Mouse (Mus musculus): ENCODE results near the gene Tmed8. TPM values are rescaled to one million over a fixed set of nuclear protein-coding genes. Genes with fewer than 3 reads are reported as not detected.

Gene Tmed8
- polyA plus RNA-seq, 1 experiment from 2014 or later: 5.4 TPM

DNA sequence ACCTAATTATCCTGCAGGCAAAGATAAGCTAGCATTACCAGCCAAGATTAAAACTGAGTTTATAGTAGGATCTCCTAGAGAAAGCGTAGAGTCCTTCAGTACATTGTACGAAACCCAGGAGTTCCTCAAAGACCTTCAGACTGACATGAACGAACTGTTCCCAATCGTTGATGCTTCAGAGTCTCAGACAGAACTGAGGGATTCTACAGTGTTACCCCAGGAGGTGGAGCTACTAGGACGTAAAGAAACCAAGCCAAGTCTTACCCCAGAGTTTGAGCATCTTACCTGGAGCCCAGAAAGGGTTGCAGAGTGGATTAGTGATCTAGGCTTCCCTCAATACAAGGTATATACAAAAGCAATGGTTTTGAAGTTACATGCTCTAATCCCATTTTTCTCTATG lies 1.4 kb upstream of the Tmed8 start:
- Histone ChIP-seq H3K9me3 (no peaks in the 10 kb centered on the region), H3K4me2 (no peak overlapping the region), H3K9ac (no peak overlapping the region), H3K4me1 (peaks cover 21% of the 10 kb centered on the region), H3K4me3 (no peak overlapping the region), H3K36me3 (replicated peaks) (no peaks in the 10 kb centered on the region), H3K27me3 (replicated peaks) (no peaks in the 10 kb centered on the region), H3K27ac (no peak overlapping the region)
- 67% methylated on average over 5 of the region's 5 CpGs for WGBS
- ATAC-seq (replicated peaks): no peak

DNA sequence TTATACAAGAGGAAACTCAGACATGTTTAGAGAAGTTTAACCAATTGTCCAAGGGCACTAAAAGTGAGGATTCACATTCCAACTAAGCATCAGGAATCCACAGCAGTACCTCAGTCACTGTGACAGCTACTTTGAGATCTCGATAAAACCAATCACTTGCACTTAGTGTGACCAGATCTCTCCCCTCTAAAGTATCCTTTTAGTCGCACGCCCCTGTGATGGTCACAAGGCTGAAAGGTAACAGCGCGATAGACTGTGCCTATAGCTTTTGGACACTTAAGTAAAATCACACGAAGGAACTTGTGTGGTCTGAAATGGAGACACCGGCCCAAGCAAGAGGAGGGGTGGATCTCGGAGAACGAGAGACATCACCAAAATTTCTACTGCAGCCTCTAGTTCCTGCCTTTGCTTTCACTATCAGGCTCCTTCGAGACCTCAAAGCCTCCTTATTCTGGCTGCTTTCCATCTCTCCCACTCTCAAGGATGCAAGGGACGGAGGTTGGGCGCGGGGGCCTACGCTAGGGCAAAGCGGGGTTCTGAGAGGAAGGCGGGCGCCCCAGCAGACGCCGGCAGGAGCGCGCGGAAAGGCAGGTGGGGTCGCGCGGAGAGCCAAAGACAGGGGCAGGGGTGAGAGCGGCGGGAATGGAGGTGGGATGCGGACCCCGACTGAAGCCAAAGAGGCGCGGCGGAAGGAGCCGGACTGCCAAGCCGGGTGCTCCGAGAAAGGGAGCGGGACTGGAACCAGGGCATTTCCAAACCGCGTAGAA lies 865 bp downstream of the Tmed8 start, which contains the start of gene Samd15:
TSS of gene Samd15 (plus strand) at position 518 of the 767 bp plus-strand sequence.
- peak within 1 kb of the TSS; percentile 56 for H3K4me3 ChIP-seq
- H3K9ac ChIP-seq: peak within 1 kb of the TSS; percentile 86
- under 1% methylated on average over 38 of the region's 38 CpGs for WGBS
- peak within 1 kb of the TSS; percentile 64 for H3K4me2 ChIP-seq
- peaks cover 21% of the 10 kb centered on the region for H3K4me1 ChIP-seq
- H3K9me3 ChIP-seq: no peaks in the 10 kb centered on the region
- H3K27ac ChIP-seq: peak within 1 kb of the TSS; percentile 95
- H3K36me3 ChIP-seq (replicated peaks): no peaks in the 10 kb centered on the region
- no peaks in the 10 kb centered on the region for H3K27me3 ChIP-seq (replicated peaks)
- ATAC-seq (replicated peaks): peak; percentile 84

DNA sequence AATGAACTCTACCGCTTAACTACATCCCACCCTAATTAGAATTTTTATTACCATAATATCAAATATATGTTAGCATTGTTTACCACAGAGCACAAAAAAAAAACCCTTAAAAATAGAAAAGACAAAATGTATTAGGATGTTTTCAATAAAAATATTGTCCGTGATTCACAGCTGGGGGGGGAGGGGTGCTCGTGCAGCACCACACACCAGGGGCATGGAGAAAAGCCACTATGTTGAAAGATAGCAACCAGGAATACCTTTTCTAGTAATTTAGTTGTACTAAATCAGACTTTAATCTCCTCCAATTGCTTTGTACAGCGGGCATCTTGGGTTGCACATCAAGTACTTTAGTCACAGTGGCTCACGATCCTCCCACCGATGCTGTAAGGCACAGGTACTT lies 1.5 kb downstream of the Tmed8 start:
- peak overlapping the region; percentile 95; the same call in 1 of the 2 replicates for H3K27ac ChIP-seq
- peaks cover 21% of the 10 kb centered on the region for H3K4me1 ChIP-seq
- no peaks in the 10 kb centered on the region for H3K27me3 ChIP-seq (replicated peaks)
- WGBS: 40% methylated on average over 6 of the region's 6 CpGs
- no peaks in the 10 kb centered on the region for H3K36me3 ChIP-seq (replicated peaks)
- peak overlapping the region; percentile 86; the same call in 1 of the 2 replicates for H3K9ac ChIP-seq
- no peak for ATAC-seq (replicated peaks)
- H3K4me3 ChIP-seq: peak overlapping the region; percentile 56
- peak overlapping the region; percentile 64 for H3K4me2 ChIP-seq
- H3K9me3 ChIP-seq: no peaks in the 10 kb centered on the region

DNA sequence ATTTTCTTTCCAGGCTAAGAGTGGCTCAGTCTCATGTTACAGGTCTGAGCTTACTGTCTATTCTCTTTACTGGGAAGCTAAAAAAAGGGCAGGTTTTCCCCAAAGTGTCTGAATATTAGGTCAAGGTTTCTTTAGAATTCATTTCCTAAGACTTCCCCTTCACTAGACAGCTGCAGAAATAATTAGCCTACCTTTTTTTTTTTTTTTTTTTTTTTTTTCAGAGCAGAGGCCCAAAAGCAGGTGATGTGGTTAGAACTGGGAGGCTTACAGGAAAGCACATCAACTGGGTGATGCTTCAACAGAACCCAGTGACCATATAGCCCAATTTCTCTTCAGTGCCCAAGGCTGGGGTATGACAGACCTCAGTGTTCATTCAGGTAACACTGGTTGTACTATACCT lies 3.9 kb downstream of the Tmed8 start:
- ATAC-seq (replicated peaks): no peak
- Histone ChIP-seq H3K9ac (no peak overlapping the region), H3K4me2 (no peak overlapping the region), H3K9me3 (no peaks in the 10 kb centered on the region), H3K4me3 (no peak overlapping the region), H3K27ac (no peak overlapping the region), H3K4me1 (peaks cover 21% of the 10 kb centered on the region), H3K27me3 (replicated peaks) (no peaks in the 10 kb centered on the region), H3K36me3 (replicated peaks) (no peaks in the 10 kb centered on the region)

DNA sequence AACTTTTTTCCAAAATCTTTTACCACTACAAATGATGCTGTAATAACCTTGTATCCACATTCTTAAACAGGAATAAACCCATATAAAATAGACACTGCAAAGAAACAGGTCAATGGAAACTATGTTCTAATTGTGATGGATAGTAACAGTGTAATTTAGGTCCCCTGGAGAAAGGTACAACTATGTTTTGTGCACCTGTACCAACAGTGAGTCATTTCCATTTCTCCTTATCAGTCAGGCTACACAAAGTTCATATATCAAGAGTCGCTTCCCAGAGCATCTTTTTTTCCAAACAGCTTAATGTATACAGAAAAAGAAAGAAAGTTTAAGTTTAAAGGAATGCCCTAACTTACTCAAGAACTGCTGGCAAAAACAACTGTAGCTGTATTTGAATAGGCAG lies 5.2 kb downstream of the Tmed8 start:
- H3K9ac ChIP-seq: no peak overlapping the region
- no peak overlapping the region for H3K4me3 ChIP-seq
- no peaks in the 10 kb centered on the region for H3K36me3 ChIP-seq (replicated peaks)
- H3K4me1 ChIP-seq: peaks cover 16% of the 10 kb centered on the region
- no peaks in the 10 kb centered on the region for H3K27me3 ChIP-seq (replicated peaks)
- ATAC-seq (replicated peaks): no peak
- 90% methylated on average over 1 of the region's 1 CpGs for WGBS
- no peaks in the 10 kb centered on the region for H3K9me3 ChIP-seq
- no peak overlapping the region for H3K4me2 ChIP-seq
- no peak overlapping the region for H3K27ac ChIP-seq

DNA sequence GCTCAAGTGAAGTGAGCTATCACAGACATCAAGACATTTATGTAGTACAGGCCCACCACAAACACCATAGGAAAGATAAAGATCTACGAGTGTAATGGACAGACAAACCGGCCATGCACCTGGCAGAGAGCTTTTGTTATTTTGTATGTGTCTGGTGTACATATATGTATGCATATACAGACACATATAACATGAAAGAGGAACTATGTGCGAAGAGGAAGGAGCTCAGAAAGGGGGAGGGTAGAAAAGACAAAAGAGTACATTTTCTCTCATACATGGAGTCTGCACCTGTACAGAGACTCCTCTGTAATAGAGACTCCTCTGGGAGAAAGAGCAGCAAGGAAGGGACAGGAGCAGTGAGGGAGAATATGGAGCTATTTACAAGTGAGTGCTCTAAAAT lies 7.2 kb downstream of the Tmed8 start:
- H3K4me1 ChIP-seq: peaks cover 4% of the 10 kb centered on the region
- no peak overlapping the region for H3K4me3 ChIP-seq
- no peaks in the 10 kb centered on the region for H3K27me3 ChIP-seq (replicated peaks)
- no peak overlapping the region for H3K27ac ChIP-seq
- WGBS: 94% methylated on average over 3 of the region's 3 CpGs
- H3K9me3 ChIP-seq: no peaks in the 10 kb centered on the region
- no peak overlapping the region for H3K9ac ChIP-seq
- no peaks in the 10 kb centered on the region for H3K36me3 ChIP-seq (replicated peaks)
- no peak overlapping the region for H3K4me2 ChIP-seq
- ATAC-seq (replicated peaks): no peak

DNA sequence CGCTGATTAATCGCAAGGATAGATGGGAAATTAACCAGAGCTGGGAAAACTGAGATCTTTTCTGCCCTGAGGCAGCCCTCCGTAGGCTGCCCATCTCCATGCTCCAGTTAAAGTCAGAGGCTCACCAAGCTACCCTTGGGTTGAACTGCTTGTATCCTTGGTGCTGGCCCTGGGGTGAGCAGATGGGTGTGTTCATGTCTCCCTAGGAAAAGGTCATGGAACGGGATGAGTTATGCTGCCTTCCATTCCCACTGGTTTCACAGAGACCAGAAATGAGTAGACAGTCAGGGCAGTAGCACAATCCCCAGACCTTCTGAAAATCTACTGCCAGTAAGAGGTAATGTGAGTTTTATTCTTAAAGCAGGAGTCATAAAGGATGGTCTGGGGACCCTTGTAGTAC lies 22.6 kb downstream of the Tmed8 start:
- Histone ChIP-seq H3K9me3 (no peaks in the 10 kb centered on the region), H3K36me3 (replicated peaks) (0 out of 2 replicates have a peak, but pooled peaks cover 6% of the 10 kb centered on the region), H3K27ac (no peak overlapping the region), H3K4me3 (no peak overlapping the region), H3K4me2 (no peak overlapping the region), H3K27me3 (replicated peaks) (no peaks in the 10 kb centered on the region), H3K9ac (no peak overlapping the region), H3K4me1 (no peaks in the 10 kb centered on the region)
- WGBS: 95% methylated on average over 4 of the region's 4 CpGs
- ATAC-seq (replicated peaks): no peak

DNA sequence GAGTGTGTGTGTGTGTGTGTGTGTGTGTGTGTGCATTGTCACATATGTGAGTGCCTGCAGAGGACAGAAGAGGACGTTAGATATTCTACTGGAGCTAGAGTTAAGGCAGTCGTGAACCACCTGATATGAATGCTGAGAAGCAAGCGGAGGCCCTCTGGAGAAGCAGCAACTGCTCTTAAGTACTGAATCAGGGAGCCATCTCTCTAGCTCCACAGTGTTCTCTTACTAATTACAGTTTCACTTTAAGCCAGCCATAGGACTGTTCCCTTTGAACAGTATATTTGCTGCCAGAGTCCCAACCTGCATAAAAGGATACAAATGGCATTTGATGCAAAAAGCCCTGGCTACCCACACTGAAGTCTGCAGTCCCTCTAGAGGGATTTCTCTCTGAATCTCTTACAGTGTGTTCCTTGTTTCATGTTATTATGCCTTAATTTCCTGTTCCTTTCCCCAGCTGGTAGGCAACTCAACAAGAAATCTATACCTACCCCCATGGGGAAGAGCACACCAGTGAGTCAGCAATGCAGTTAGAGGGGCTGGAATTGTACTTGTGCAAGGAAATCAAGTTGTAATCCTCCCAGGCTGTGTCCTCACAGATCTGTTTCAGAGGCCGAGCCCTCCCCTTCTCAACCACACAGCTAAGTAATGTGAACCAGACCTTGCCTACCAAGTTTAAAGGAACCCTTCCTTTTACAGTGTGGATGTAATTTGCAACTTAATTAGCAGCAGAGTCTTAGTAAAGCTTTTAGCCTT lies 24.9 kb downstream of the Tmed8 start:
- ATAC-seq (replicated peaks): no peak
- peaks cover 5% of the 10 kb centered on the region; the same call in 1 of the 2 replicates for H3K36me3 ChIP-seq (replicated peaks)

DNA sequence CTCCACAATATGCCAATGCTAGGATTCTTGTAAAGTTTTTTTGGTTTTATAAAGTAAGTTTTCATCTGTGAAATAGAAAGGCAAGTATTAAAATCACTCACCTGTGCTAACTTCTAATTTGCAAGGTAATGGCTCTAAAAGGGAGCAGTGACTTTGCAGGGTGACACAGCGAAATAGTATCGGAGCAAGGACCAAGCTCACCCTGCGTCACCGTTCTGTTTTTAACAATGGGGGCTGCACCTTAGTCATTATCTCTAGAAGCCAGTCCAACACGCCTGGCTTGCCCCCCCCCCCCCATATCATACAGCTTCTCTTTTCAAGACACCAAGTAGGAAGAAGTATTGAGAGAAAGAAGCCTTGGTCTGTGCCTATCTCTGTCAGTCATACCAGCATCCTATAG lies 39.4 kb downstream of the Tmed8 start:
- H3K36me3 ChIP-seq (replicated peaks): no peaks in the 10 kb centered on the region
- no peaks in the 10 kb centered on the region for H3K9me3 ChIP-seq
- H3K4me2 ChIP-seq: no peak overlapping the region
- WGBS: 94% methylated on average over 5 of the region's 5 CpGs
- no peak overlapping the region for H3K9ac ChIP-seq
- no peak overlapping the region for H3K4me3 ChIP-seq
- H3K4me1 ChIP-seq: no peaks in the 10 kb centered on the region
- no peak overlapping the region for H3K27ac ChIP-seq
- ATAC-seq (replicated peaks): no peak
- H3K27me3 ChIP-seq (replicated peaks): no peaks in the 10 kb centered on the region

More for the DNA sequence above, 24.9 kb downstream of the Tmed8 start:
- no peak overlapping the region for H3K4me3 ChIP-seq
- H3K4me1 ChIP-seq: no peaks in the 10 kb centered on the region
- WGBS: 79% methylated on average over 4 of the region's 4 CpGs
- no peak overlapping the region for H3K4me2 ChIP-seq
- H3K9me3 ChIP-seq: no peaks in the 10 kb centered on the region
- no peaks in the 10 kb centered on the region for H3K27me3 ChIP-seq (replicated peaks)
- H3K27ac ChIP-seq: no peak overlapping the region
- no peak overlapping the region for H3K9ac ChIP-seq

DNA sequence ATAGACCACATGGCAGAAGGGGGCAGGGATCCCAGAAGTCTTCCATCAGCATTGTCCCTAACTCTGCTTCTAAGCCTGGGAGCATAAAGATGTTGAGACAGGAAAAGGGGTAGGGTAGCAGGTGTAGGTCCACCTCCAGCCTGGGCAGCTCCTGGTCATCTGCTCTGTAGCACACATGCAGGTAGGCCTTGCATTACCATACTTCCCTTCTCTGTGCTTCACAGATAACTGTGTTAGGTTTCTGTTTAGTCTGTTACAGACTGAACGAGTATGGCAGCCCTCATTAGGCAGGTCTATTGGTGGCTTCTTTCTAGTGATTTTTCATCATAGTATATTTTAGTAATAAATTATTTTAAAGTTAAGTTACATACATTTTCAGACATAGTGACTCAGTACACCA lies 39.9 kb downstream of the Tmed8 start:
- no peaks in the 10 kb centered on the region for H3K27me3 ChIP-seq (replicated peaks)
- H3K4me1 ChIP-seq: no peaks in the 10 kb centered on the region
- no peak overlapping the region for H3K9ac ChIP-seq
- H3K4me3 ChIP-seq: no peak overlapping the region
- 83% methylated on average over 1 of the region's 1 CpGs for WGBS
- no peaks in the 10 kb centered on the region for H3K9me3 ChIP-seq
- no peak overlapping the region for H3K4me2 ChIP-seq
- no peaks in the 10 kb centered on the region for H3K36me3 ChIP-seq (replicated peaks)
- H3K27ac ChIP-seq: no peak overlapping the region
- no peak for ATAC-seq (replicated peaks)

DNA sequence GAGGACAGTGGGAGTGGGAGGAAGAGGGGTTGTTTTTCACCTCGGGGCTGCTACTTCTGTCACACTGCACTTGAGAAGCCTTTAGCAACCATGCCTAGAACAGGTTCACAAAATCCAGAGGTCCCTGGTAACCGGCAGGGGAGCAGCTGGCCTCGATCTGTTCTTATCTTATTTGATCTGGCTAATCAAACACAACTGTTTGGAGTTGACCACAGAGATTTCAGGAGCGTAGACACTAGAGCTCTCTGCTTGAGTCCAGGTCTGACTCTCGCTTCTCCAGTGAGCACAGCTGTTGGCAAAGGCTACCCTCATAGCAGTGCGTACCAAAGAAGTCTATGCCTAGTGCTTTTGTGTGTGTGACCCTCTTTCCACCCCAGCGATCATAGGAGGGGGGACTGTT lies 42.2 kb downstream of the Tmed8 start:
- H3K4me1 ChIP-seq: no peaks in the 10 kb centered on the region

DNA sequence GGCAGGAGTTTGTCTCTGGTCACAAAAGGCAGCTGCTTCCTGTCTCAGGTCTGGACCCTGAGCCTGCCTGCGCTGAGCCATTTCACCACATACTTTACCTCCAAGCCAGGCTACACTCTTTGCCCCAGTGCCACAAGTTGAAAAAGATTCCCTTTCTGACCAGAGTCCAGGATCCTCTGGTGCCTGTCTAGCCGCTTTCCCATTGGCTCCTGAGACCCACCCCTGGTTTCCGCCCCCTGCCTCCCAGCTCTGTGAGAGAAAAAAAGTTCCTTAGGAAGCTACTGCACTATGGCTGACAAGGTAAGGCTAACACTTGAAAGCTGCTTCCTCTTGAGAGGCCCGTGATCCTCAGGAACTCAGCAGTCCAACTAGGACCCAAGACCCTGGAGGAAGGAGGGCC lies 42.9 kb downstream of the Tmed8 start:
- 63% methylated on average over 4 of the region's 4 CpGs for WGBS

More for the DNA sequence above, 42.2 kb downstream of the Tmed8 start:
- ATAC-seq (replicated peaks): no peak
- no peak overlapping the region for H3K4me2 ChIP-seq
- 76% methylated on average over 7 of the region's 7 CpGs for WGBS
- no peaks in the 10 kb centered on the region for H3K27me3 ChIP-seq (replicated peaks)
- H3K9me3 ChIP-seq: no peaks in the 10 kb centered on the region
- no peaks in the 10 kb centered on the region for H3K36me3 ChIP-seq (replicated peaks)
- H3K4me3 ChIP-seq: no peak overlapping the region
- no peak overlapping the region for H3K27ac ChIP-seq
- H3K9ac ChIP-seq: no peak overlapping the region

More for the DNA sequence above, 42.9 kb downstream of the Tmed8 start:
- ATAC-seq (replicated peaks): no peak
- H3K4me2 ChIP-seq: no peak overlapping the region
- no peaks in the 10 kb centered on the region for H3K36me3 ChIP-seq (replicated peaks)
- H3K27me3 ChIP-seq (replicated peaks): no peaks in the 10 kb centered on the region
- 0 out of 2 replicates have a peak, but pooled peaks cover 5% of the 10 kb centered on the region for H3K9me3 ChIP-seq
- no peaks in the 10 kb centered on the region for H3K4me1 ChIP-seq
- H3K4me3 ChIP-seq: no peak overlapping the region
- H3K27ac ChIP-seq: no peak overlapping the region
- H3K9ac ChIP-seq: no peak overlapping the region

Measured in midbrain, embryonic 15.5 days (tissue).